ENCODE assay signal across 11 mouse cellular contexts in genomic region chr16:38924940-38925339, GRCm38 (mm10). TPM values are rescaled to one million over a fixed set of nuclear protein-coding genes. Genes with fewer than 3 reads are reported as not detected.
DNase-seq lines count a peak whose midpoint lies in the region; ATAC-seq lines count a peak whose summit lies in the region.
"Had no signal": no experiment of that assay in that cellular context is flagged by ENCODE, and none has a peak within 500 bp of the region (broad histone marks: within the 10 kb centered on the region; RNA-seq: fewer than 3 reads in every experiment).

No protein-coding gene starts in this region.

- no peak for DNase-seq in heart, adult 11 months
- peak; percentile 66 for DNase-seq in left cerebral cortex, adult 11 months (ENCODE audit: low spot score)
- DNase-seq in retina, embryonic 14.5 days (ENCODE audit: low spot score), result peak; percentile 49
- no peak for DNase-seq in spleen, adult 18-20 months
- no peak for DNase-seq in kidney, adult 18-20 months
- DNase-seq: adrenal gland, adult 2 months; thymus, adult 18-20 months had no signal

- no peaks in the 10 kb centered on the region for H3K36me3 ChIP-seq in heart, embryonic 15.5 days
- H3K36me3 ChIP-seq in forebrain, embryonic 16.5 days (ENCODE audit: control insufficient read depth, insufficient read depth), result no peaks in the 10 kb centered on the region

- no peaks in the 10 kb centered on the region for H3K9me3 ChIP-seq in heart, embryonic 15.5 days (replicated peaks)
- H3K9me3 ChIP-seq in forebrain, embryonic 16.5 days (ENCODE audit: control insufficient read depth, low read length), result no peaks in the 10 kb centered on the region

- 0 out of 2 replicates have a peak, but pooled peaks cover 4% of the 10 kb centered on the region for H3K27me3 ChIP-seq in heart, embryonic 15.5 days
- H3K27me3 ChIP-seq in forebrain, embryonic 16.5 days (replicated peaks; ENCODE audit: control insufficient read depth, insufficient read depth, low read length), result no peaks in the 10 kb centered on the region

- H3K9ac ChIP-seq in heart, embryonic 15.5 days, result no peak overlapping the region
- no peak overlapping the region for H3K9ac ChIP-seq in forebrain, embryonic 16.5 days (replicated peaks; ENCODE audit: low read depth, low read length)

- no peak overlapping the region for H3K4me3 ChIP-seq in heart, embryonic 15.5 days
- peak overlapping the region; percentile 5; the same call in 1 of the 2 replicates for H3K4me3 ChIP-seq in forebrain, embryonic 16.5 days (replicated peaks; ENCODE audit: low read length)

- 47% methylated on average over 13 of the region's 13 CpGs for WGBS in heart, embryonic 15.5 days
- 24% methylated on average over 13 of the region's 13 CpGs for WGBS in forebrain, embryonic 16.5 days

- ATAC-seq in heart, embryonic 15.5 days (replicated peaks; ENCODE audit: insufficient number of reproducible peaks, insufficient read depth, low FRiP score, low read depth), result no peak
- peak; percentile 90 for ATAC-seq in forebrain, embryonic 16.5 days
- ATAC-seq in granulocyte monocyte progenitor cell, adult 5-6 weeks (replicated peaks; ENCODE audit: poor library complexity, severe bottlenecking), result no peak

- H3K27ac ChIP-seq in heart, embryonic 15.5 days, result no peak overlapping the region
- H3K27ac ChIP-seq in forebrain, embryonic 16.5 days (ENCODE audit: low read length), result peak overlapping the region; percentile 20; the same call in 1 of the 2 replicates

- peak overlapping the region; percentile 43; the same call in 1 of the 2 replicates for H3K4me2 ChIP-seq in heart, embryonic 15.5 days
- peak overlapping the region; percentile 31 for H3K4me2 ChIP-seq in forebrain, embryonic 16.5 days (ENCODE audit: low read length)

- no peaks in the 10 kb centered on the region for H3K4me1 ChIP-seq in heart, embryonic 15.5 days (replicated peaks)
- H3K4me1 ChIP-seq in forebrain, embryonic 16.5 days (replicated peaks; ENCODE audit: control insufficient read depth, insufficient read depth, low read length), result peaks cover 13% of the 10 kb centered on the region

RNA-seq across cellular contexts. Expression of gene Igsf11, which starts 32.5 kb away (rescaled TPM):
- polyA plus RNA-seq in heart, embryonic 15.5 days (2015; fragmentation: Nextera tagmentation; extraction: Ambion mirVana), result 0.19 and 0.34 TPM in 2 replicates
- 2.8 and 3.2 TPM in 2 replicates for polyA plus RNA-seq in forebrain, embryonic 16.5 days (2015; fragmentation: Nextera tagmentation; extraction: Ambion mirVana)
- total RNA-seq in granulocyte monocyte progenitor cell, adult 5-6 weeks (2014; fragmentation: Nextera tagmentation), result not detected in 2 replicates
- not detected in 2 replicates for total RNA-seq in granulocyte monocyte progenitor cell, adult 5-6 weeks (2017)
- total RNA-seq: megakaryocyte-erythroid progenitor cell, adult 5-6 weeks had no signal

Comparison
In these comparisons a context has a peak if more than half of its experiments do, and no peak if none do; other contexts are left out.
1. DNase-seq: peak in left cerebral cortex, adult 11 months (single experiment) and retina, embryonic 14.5 days (single experiment); none in heart, adult 11 months (single experiment), spleen, adult 18-20 months (0 of 2) and kidney, adult 18-20 months (single experiment).